Mouse (Mus musculus) layer of hippocampus, adult 8-10 months (tissue): ENCODE measurements around the gene Edc3. TPM values are rescaled to one million over a fixed set of nuclear protein-coding genes. Genes with fewer than 3 reads are reported as not detected.

Experiments
- DNase-seq, 2 experiments: peaks; one replicate each; pipeline ENCODE4 v3.0.0; 2022; ENCODE audit warnings: low spot score in 2 of 2
- total RNA-seq, 4 experiments: library from RNA; stranded (reverse); gene quantifications; 2 replicates each; pipeline ENCODE4 v1.2.4; 2022

The Edc3 gene
- total RNA-seq, 4 experiments from 2014 or later, result 14.0 to 23.7 (median 14.6) TPM

DNA sequence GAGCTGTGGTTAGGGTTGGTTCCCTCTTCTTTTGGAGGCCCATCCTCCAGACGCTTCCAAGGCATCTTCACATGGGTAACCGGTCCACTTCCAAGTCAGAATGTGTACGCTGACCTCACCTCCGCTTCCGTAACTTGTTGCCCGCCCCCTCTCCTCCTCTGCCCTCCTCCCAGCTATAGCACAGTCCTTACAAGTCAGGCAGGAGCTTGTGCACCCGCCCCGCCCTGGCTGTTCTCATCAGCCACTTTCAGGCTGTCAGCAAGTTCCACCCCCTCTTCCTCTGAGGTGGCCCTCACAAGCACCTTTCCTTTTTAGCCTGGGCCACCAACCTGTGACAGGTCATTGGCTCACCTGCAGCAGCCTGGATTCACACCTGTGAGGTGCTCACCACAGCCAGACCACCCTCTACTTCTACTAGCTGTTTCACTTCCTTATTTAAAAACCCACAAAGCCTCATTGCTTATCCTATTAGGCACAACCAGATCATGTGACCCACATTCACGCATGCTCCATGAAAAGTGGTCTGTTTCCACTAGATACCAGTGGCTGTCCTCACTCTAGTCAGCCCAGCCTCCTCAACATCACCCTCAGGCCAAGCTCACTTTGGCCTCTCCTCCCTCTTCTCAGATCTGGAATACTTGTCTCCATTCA is 92.1 kb downstream of the Edc3 start:
- DNase-seq, result no peak

Other genes starting within 250 kb of the Edc3 start
- gene Scamp5, start 240.5 kb upstream of the Edc3 start, total RNA-seq, result 100 to 1,000 TPM; 361 to 395 (median 373) TPM
- 10 to 100 TPM in 3 of 4 experiments, 1 to 10 TPM in 1; 9.1 to 11.8 (median 10.3) TPM for gene Rpp25, start 204.5 kb upstream of the Edc3 start, total RNA-seq
- 100 to 1,000 TPM; 345 to 380 (median 364) TPM for gene Cox5a, start 187.3 kb upstream of the Edc3 start, total RNA-seq
- 10 to 100 TPM; 16.0 to 23.5 (median 20.0) TPM for gene Fam219b, start 171.0 kb upstream of the Edc3 start, total RNA-seq
- 10 to 100 TPM; 68.8 to 80.6 (median 77.5) TPM for gene Mpi, start 155.8 kb upstream of the Edc3 start, total RNA-seq
- 10 to 100 TPM; 26.5 to 35.2 (median 31.9) TPM for gene Scamp2, start 147.6 kb upstream of the Edc3 start, total RNA-seq
- 10 to 100 TPM; 29.9 to 40.1 (median 37.8) TPM for gene Ulk3, start 119.1 kb upstream of the Edc3 start, total RNA-seq
- 1 to 10 TPM; 3.5 to 6.1 (median 4.1) TPM for gene Cplx3, start 102.3 kb upstream of the Edc3 start, total RNA-seq
- not detected for gene Lman1l, start 87.8 kb upstream of the Edc3 start, total RNA-seq
- 10 to 100 TPM; 38.4 to 46.7 (median 43.0) TPM for gene Csk, start 54.9 kb upstream of the Edc3 start, total RNA-seq
- not detected for gene Cyp1a2, start 24.8 kb upstream of the Edc3 start, total RNA-seq
- gene Cyp1a1, start 20.6 kb upstream of the Edc3 start, total RNA-seq, result under 1 TPM in 3 of 4 experiments, not detected in 1; 0.12 to 0.36 (median 0.32) TPM
- gene Clk3, start 57.3 kb downstream of the Edc3 start, total RNA-seq, result 100 to 1,000 TPM in 1 of 4 experiments, 10 to 100 TPM in 3; 72.0 to 102 (median 84.5) TPM
- 10 to 100 TPM in 1 of 4 experiments, 1 to 10 TPM in 3; 7.5 to 11.5 (median 7.7) TPM for gene Arid3b, start 128.3 kb downstream of the Edc3 start, total RNA-seq
- 100 to 1,000 TPM in 2 of 4 experiments, 10 to 100 TPM in 2; 94.6 to 102 (median 98.2) TPM for gene Ubl7, start 202.4 kb downstream of the Edc3 start, total RNA-seq
- 100 to 1,000 TPM in 1 of 4 experiments, 10 to 100 TPM in 3; 91.0 to 102 (median 94.4) TPM for gene Sema7a, start 231.6 kb downstream of the Edc3 start, total RNA-seq